Mouse (Mus musculus) hindbrain, embryonic 14.5 days (tissue): ENCODE results near the gene Cdc42se2. TPM values are rescaled to one million over a fixed set of nuclear protein-coding genes. Genes with fewer than 3 reads are reported as not detected.

Experiments used
- ATAC-seq: fragments of 200-750 bp; cut with Nextera tagmentation; 2 replicates; pipeline ENCODE4 v1.8.0; 2017; ENCODE audit warnings: moderate number of reproducible peaks, mild to moderate bottlenecking, moderate TSS enrichment, moderate library complexity; ENCODE audit not compliant: low FRiP score
- DNase-seq: peaks from one replicate; pipeline ENCODE4 v3.0.0-alpha.2; 2015; ENCODE audit warnings: low spot score
- H3K27ac ChIP-seq: fragments of 300-500 bp; sonication (generic); 2 replicates; pipeline ENCODE4 v1.5.1; 2014; ENCODE audit warnings: mild to moderate bottlenecking, moderate library complexity
- H3K27me3 ChIP-seq: fragments of 300-500 bp; sonication (generic); 2 replicates; pipeline ENCODE4 v1.6.1; 2014; ENCODE audit warnings: mild to moderate bottlenecking, low read length, mixed read lengths; ENCODE audit not compliant: control insufficient read depth, insufficient read depth
- H3K36me3 ChIP-seq: fragments of 300-500 bp; sonication (generic); replicated peaks from 2 replicates; pipeline ENCODE4 v1.6.1; 2014; ENCODE audit not compliant: control insufficient read depth, insufficient read depth
- H3K4me1 ChIP-seq: fragments of 300-500 bp; sonication (generic); replicated peaks from 2 replicates; pipeline ENCODE4 v1.6.1; 2014; ENCODE audit warnings: antibody characterized with exemption, low read length, mixed read lengths; ENCODE audit not compliant: control insufficient read depth, insufficient read depth
- H3K4me2 ChIP-seq: fragments of 300-500 bp; sonication (generic); replicated peaks from 2 replicates; pipeline ENCODE4 v1.6.1; 2014; ENCODE audit warnings: mild to moderate bottlenecking, moderate library complexity
- H3K4me3 ChIP-seq: fragments of 300-500 bp; sonication (generic); replicated peaks from 2 replicates; pipeline ENCODE4 v1.5.1; 2014; ENCODE audit warnings: mild to moderate bottlenecking, low read length
- H3K9ac ChIP-seq: fragments of 300-500 bp; sonication (generic); 2 replicates; pipeline ENCODE4 v1.6.1; 2014
- H3K9me3 ChIP-seq: fragments of 300-500 bp; sonication (generic); 2 replicates; pipeline ENCODE4 v1.6.1; 2016; ENCODE audit warnings: low read length; ENCODE audit not compliant: control insufficient read depth
- WGBS: fragments of 180-500 bp; shearing (Covaris S2); extraction: QIAGEN DNeasy Blood & Tissue Kit; methylation state at CpG from one replicate; pipeline ENCODE4 v1.1.7; 2014; 5-methylcytosine and 5-hydroxymethylcytosine counted together
- polyA plus RNA-seq: library from polyadenylated mRNA; unstranded; fragments of >200 nt; fragmentation: Nextera tagmentation; extraction: Ambion mirVana; gene quantifications from 2 replicates; pipeline ENCODE4 v1.2.1, GENCODE M21; 2014

The Cdc42se2 gene
- polyA plus RNA-seq, 1 experiment from 2014 or later = 147 TPM

- DNase-seq (no peak), ATAC-seq (no peak)
- Histone ChIP-seq H3K27me3 (no peaks in the 10 kb centered on the region), H3K27ac (no peak overlapping the region), H3K4me3 (no peak overlapping the region), H3K36me3 (no peaks in the 10 kb centered on the region), H3K4me1 (no peaks in the 10 kb centered on the region), H3K9me3 (no peaks in the 10 kb centered on the region), H3K4me2 (no peak overlapping the region), H3K9ac (no peak overlapping the region)
- WGBS = 81% methylated on average over 6 of the region's 6 CpGs
Observed at GRCm38 (mm10) chr11:54802621-54803020, 15.1 kb upstream of the Cdc42se2 start.

GRCm38 (mm10) chr11:54801791-54802558, 14.5 kb upstream of the Cdc42se2 start:
- H3K4me2 ChIP-seq = no peak overlapping the region
- WGBS = 82% methylated on average over 6 of the region's 6 CpGs

GRCm38 (mm10) chr11:54796551-54796950, 9.1 kb upstream of the Cdc42se2 start:
- DNase-seq (no peak), ATAC-seq (no peak)
- H3K9ac ChIP-seq = no peak overlapping the region
- no peaks in the 10 kb centered on the region for H3K9me3 ChIP-seq
- no peak overlapping the region for H3K27ac ChIP-seq
- H3K27me3 ChIP-seq = no peaks in the 10 kb centered on the region
- H3K4me2 ChIP-seq = no peak overlapping the region
- H3K36me3 ChIP-seq = no peaks in the 10 kb centered on the region
- H3K4me3 ChIP-seq = no peak overlapping the region
- WGBS = 85% methylated on average over 11 of the region's 11 CpGs
- no peaks in the 10 kb centered on the region for H3K4me1 ChIP-seq

More at GRCm38 (mm10) chr11:54801791-54802558, 14.5 kb upstream of the Cdc42se2 start:
- DNase-seq = no peak
- no peaks in the 10 kb centered on the region for H3K36me3 ChIP-seq
- no peaks in the 10 kb centered on the region for H3K9me3 ChIP-seq
- no peaks in the 10 kb centered on the region for H3K4me1 ChIP-seq
- no peak overlapping the region for H3K9ac ChIP-seq
- H3K4me3 ChIP-seq = no peak overlapping the region
- H3K27me3 ChIP-seq = no peaks in the 10 kb centered on the region
- ATAC-seq = no peak
- no peak overlapping the region for H3K27ac ChIP-seq

- Histone ChIP-seq H3K27me3 (no peaks in the 10 kb centered on the region), H3K9ac (no peak overlapping the region), H3K4me3 (no peak overlapping the region), H3K4me1 (no peaks in the 10 kb centered on the region), H3K27ac (no peak overlapping the region), H3K4me2 (no peak overlapping the region), H3K9me3 (no peaks in the 10 kb centered on the region), H3K36me3 (no peaks in the 10 kb centered on the region)
- WGBS = 86% methylated on average over 3 of the region's 3 CpGs
- ATAC-seq = no peak
- no peak for DNase-seq
Observed at GRCm38 (mm10) chr11:54794678-54795077, 7.2 kb upstream of the Cdc42se2 start.

GRCm38 (mm10) chr11:54793173-54793572, 5.7 kb upstream of the Cdc42se2 start:
- H3K4me3 ChIP-seq = no peak overlapping the region
- no peak for DNase-seq
- no peak overlapping the region for H3K9ac ChIP-seq
- no peak overlapping the region for H3K27ac ChIP-seq
- no peak for ATAC-seq
- H3K4me1 ChIP-seq = no peaks in the 10 kb centered on the region
- no peaks in the 10 kb centered on the region for H3K9me3 ChIP-seq
- no peaks in the 10 kb centered on the region for H3K27me3 ChIP-seq
- 85% methylated on average over 1 of the region's 1 CpGs for WGBS
- H3K36me3 ChIP-seq = no peaks in the 10 kb centered on the region
- no peak overlapping the region for H3K4me2 ChIP-seq

- Histone ChIP-seq H3K27me3 (no peaks in the 10 kb centered on the region), H3K9me3 (no peaks in the 10 kb centered on the region), H3K27ac (no peak overlapping the region), H3K4me1 (peaks cover under 1% of the 10 kb centered on the region; the same call in 1 of the 2 replicates), H3K9ac (no peak overlapping the region), H3K4me2 (no peak overlapping the region), H3K36me3 (no peaks in the 10 kb centered on the region), H3K4me3 (no peak overlapping the region)
- 97% methylated on average over 4 of the region's 4 CpGs for WGBS
- DNase-seq (no peak), ATAC-seq (no peak)
Observed at GRCm38 (mm10) chr11:54791458-54791857, 4.0 kb upstream of the Cdc42se2 start.

- ATAC-seq (peak; percentile 22; the same call in 1 of the 2 replicates), DNase-seq (peak; percentile 62)
- H3K9me3 ChIP-seq = no peaks in the 10 kb centered on the region
- peaks cover 36% of the 10 kb centered on the region for H3K4me1 ChIP-seq
- peak overlapping the region; percentile 96 for H3K27ac ChIP-seq
- H3K36me3 ChIP-seq = peaks cover 3% of the 10 kb centered on the region; the same call in 1 of the 2 replicates
- H3K9ac ChIP-seq = peak overlapping the region; percentile 94
- peak overlapping the region; percentile 65 for H3K4me2 ChIP-seq
- WGBS = under 1% methylated on average over 47 of the region's 54 CpGs
- H3K4me3 ChIP-seq = peak overlapping the region; percentile 84
- H3K27me3 ChIP-seq = no peaks in the 10 kb centered on the region
Observed at GRCm38 (mm10) chr11:54786858-54787487, 502 bp downstream of the Cdc42se2 start.

GRCm38 (mm10) chr11:54785566-54785965, 1.9 kb downstream of the Cdc42se2 start:
- Histone ChIP-seq H3K4me1 (peaks cover 36% of the 10 kb centered on the region), H3K27me3 (no peaks in the 10 kb centered on the region), H3K36me3 (peaks cover 3% of the 10 kb centered on the region; the same call in 1 of the 2 replicates), H3K27ac (no peak overlapping the region), H3K9me3 (no peaks in the 10 kb centered on the region), H3K4me3 (peak overlapping the region; percentile 84), H3K4me2 (peak overlapping the region; percentile 65), H3K9ac (no peak overlapping the region)
- no peak for ATAC-seq
- no peak for DNase-seq
- WGBS = 86% methylated on average over 3 of the region's 3 CpGs

GRCm38 (mm10) chr11:54784436-54784835, 3.0 kb downstream of the Cdc42se2 start:
- Histone ChIP-seq H3K36me3 (peaks cover 3% of the 10 kb centered on the region; the same call in 1 of the 2 replicates), H3K4me2 (no peak overlapping the region), H3K27me3 (no peaks in the 10 kb centered on the region)

More at GRCm38 (mm10) chr11:54784436-54784835, 3.0 kb downstream of the Cdc42se2 start:
- Histone ChIP-seq H3K9me3 (no peaks in the 10 kb centered on the region), H3K4me3 (no peak overlapping the region), H3K9ac (no peak overlapping the region), H3K27ac (no peak overlapping the region), H3K4me1 (peaks cover 36% of the 10 kb centered on the region)
- DNase-seq = no peak
- no peak for ATAC-seq
- WGBS = 91% methylated on average over 3 of the region's 3 CpGs
